Mouse (Mus musculus): ENCODE data around the gene Bag6. TPM values are rescaled to one million over a fixed set of nuclear protein-coding genes. Genes with fewer than 3 reads are reported as not detected.

Bag6 gene
- total and polyA plus RNA-seq, 2 experiments from 2014 or later = 37.7 to 188 TPM

GRCm38 (mm10) chr17:35140490-35140996, 5.6 kb downstream of the Bag6 start:
- Histone ChIP-seq H3K9ac (replicated peaks; ENCODE audit: low read depth, low read length) (no peak overlapping the region), H3K9me3 (replicated peaks; ENCODE audit: control insufficient read depth, low read length) (no peaks in the 10 kb centered on the region), H3K27me3 (ENCODE audit: control insufficient read depth, insufficient read depth, low read length) (no peaks in the 10 kb centered on the region), H3K4me1 (ENCODE audit: control insufficient read depth, insufficient read depth) (no peaks in the 10 kb centered on the region; the same call in 1 of the 2 replicates), H3K36me3 (replicated peaks; ENCODE audit: control insufficient read depth, insufficient read depth, low read length) (peaks cover 74% of the 10 kb centered on the region), H3K27ac (ENCODE audit: low read depth) (no peak overlapping the region), H3K4me3 (ENCODE audit: low read depth, low read length) (no peak overlapping the region), H3K4me2 (ENCODE audit: low read depth, low read length) (no peak overlapping the region)
- ATAC-seq (ENCODE audit: insufficient read depth, low read depth) (no peak), DNase-seq (ENCODE audit: low spot score) (no peak)
- 77% methylated on average over 16 of the region's 16 CpGs for WGBS
- no peak for TF ChIP-seq CTCF (IDR thresholded peaks at IDR 0.05; ENCODE audit: low read depth)
- TF ChIP-seq EP300 (IDR thresholded peaks at IDR 0.05; ENCODE audit: low read depth) = no peak

GRCm38 (mm10) chr17:35141971-35142370, 7.0 kb downstream of the Bag6 start:
- Histone ChIP-seq H3K4me2 (ENCODE audit: low read depth, low read length) (no peak overlapping the region), H3K4me1 (ENCODE audit: control insufficient read depth, insufficient read depth) (no peaks in the 10 kb centered on the region; the same call in 1 of the 2 replicates), H3K9me3 (replicated peaks; ENCODE audit: control insufficient read depth, low read length) (no peaks in the 10 kb centered on the region), H3K36me3 (replicated peaks; ENCODE audit: control insufficient read depth, insufficient read depth, low read length) (peaks cover 88% of the 10 kb centered on the region), H3K4me3 (ENCODE audit: low read depth, low read length) (no peak overlapping the region), H3K9ac (replicated peaks; ENCODE audit: low read depth, low read length) (no peak overlapping the region), H3K27me3 (ENCODE audit: control insufficient read depth, insufficient read depth, low read length) (no peaks in the 10 kb centered on the region), H3K27ac (ENCODE audit: low read depth) (no peak overlapping the region)
- DNase-seq (ENCODE audit: low spot score) = no peak
- 84% methylated on average over 6 of the region's 6 CpGs for WGBS
- no peak for ATAC-seq (ENCODE audit: insufficient read depth, low read depth)
- no peak for TF ChIP-seq EP300 (IDR thresholded peaks at IDR 0.05; ENCODE audit: low read depth)
- no peak for TF ChIP-seq CTCF (IDR thresholded peaks at IDR 0.05; ENCODE audit: low read depth)

- Histone ChIP-seq H3K4me2 (ENCODE audit: low read depth, low read length) (no peak overlapping the region), H3K9ac (replicated peaks; ENCODE audit: low read depth, low read length) (no peak overlapping the region), H3K4me1 (ENCODE audit: control insufficient read depth, insufficient read depth) (no peaks in the 10 kb centered on the region), H3K9me3 (replicated peaks; ENCODE audit: control insufficient read depth, low read length) (no peaks in the 10 kb centered on the region), H3K4me3 (ENCODE audit: low read depth, low read length) (no peak overlapping the region), H3K27me3 (ENCODE audit: control insufficient read depth, insufficient read depth, low read length) (no peaks in the 10 kb centered on the region), H3K36me3 (replicated peaks; ENCODE audit: control insufficient read depth, insufficient read depth, low read length) (peaks cover 98% of the 10 kb centered on the region), H3K27ac (ENCODE audit: low read depth) (no peak overlapping the region)
- 80% methylated on average over 5 of the region's 5 CpGs for WGBS
- ATAC-seq (ENCODE audit: insufficient read depth, low read depth) = no peak
- DNase-seq (ENCODE audit: low spot score) = no peak
- TF ChIP-seq EP300 (IDR thresholded peaks at IDR 0.05; ENCODE audit: low read depth) (no peak), CTCF (IDR thresholded peaks at IDR 0.05; ENCODE audit: low read depth) (no peak)
These were observed 11.2 kb downstream of the Bag6 start for GRCm38 (mm10) chr17:35146139-35146538.

GRCm38 (mm10) chr17:35147348-35147747, 12.4 kb downstream of the Bag6 start:
- no peak overlapping the region for H3K27ac ChIP-seq (ENCODE audit: low read depth)
- H3K27me3 ChIP-seq (ENCODE audit: control insufficient read depth, insufficient read depth, low read length) = no peaks in the 10 kb centered on the region
- H3K9me3 ChIP-seq (replicated peaks; ENCODE audit: control insufficient read depth, low read length) = no peaks in the 10 kb centered on the region
- no peaks in the 10 kb centered on the region for H3K4me1 ChIP-seq (ENCODE audit: control insufficient read depth, insufficient read depth)
- H3K4me3 ChIP-seq (ENCODE audit: low read depth, low read length) = no peak overlapping the region
- DNase-seq (ENCODE audit: low spot score) = no peak
- no peak overlapping the region for H3K4me2 ChIP-seq (ENCODE audit: low read depth, low read length)
- H3K9ac ChIP-seq (replicated peaks; ENCODE audit: low read depth, low read length) = no peak overlapping the region
- H3K36me3 ChIP-seq (replicated peaks; ENCODE audit: control insufficient read depth, insufficient read depth, low read length) = peaks cover 98% of the 10 kb centered on the region
- TF ChIP-seq EP300 (IDR thresholded peaks at IDR 0.05; ENCODE audit: low read depth) (no peak), CTCF (IDR thresholded peaks at IDR 0.05; ENCODE audit: low read depth) (no peak)
- 64% methylated on average over 3 of the region's 3 CpGs for WGBS
- ATAC-seq (ENCODE audit: insufficient read depth, low read depth) = no peak

GRCm38 (mm10) chr17:35147922-35148639, 13.1 kb downstream of the Bag6 start:
- Histone ChIP-seq H3K27me3 (ENCODE audit: control insufficient read depth, insufficient read depth, low read length) (no peaks in the 10 kb centered on the region), H3K4me1 (ENCODE audit: control insufficient read depth, insufficient read depth) (no peaks in the 10 kb centered on the region), H3K9me3 (replicated peaks; ENCODE audit: control insufficient read depth, low read length) (no peaks in the 10 kb centered on the region), H3K9ac (replicated peaks; ENCODE audit: low read depth, low read length) (no peak overlapping the region), H3K27ac (ENCODE audit: low read depth) (no peak overlapping the region), H3K36me3 (replicated peaks; ENCODE audit: control insufficient read depth, insufficient read depth, low read length) (peaks cover 98% of the 10 kb centered on the region), H3K4me2 (ENCODE audit: low read depth, low read length) (no peak overlapping the region), H3K4me3 (ENCODE audit: low read depth, low read length) (no peak overlapping the region)
- ATAC-seq (ENCODE audit: insufficient read depth, low read depth) = no peak
- no peak for TF ChIP-seq EP300 (IDR thresholded peaks at IDR 0.05; ENCODE audit: low read depth)
- TF ChIP-seq CTCF (IDR thresholded peaks at IDR 0.05; ENCODE audit: low read depth) = no peak
- no peak for DNase-seq (ENCODE audit: low spot score)
- 67% methylated on average over 5 of the region's 5 CpGs for WGBS
